Mouse (Mus musculus): ENCODE measurements around the gene Dnase1l3.

Dnase1l3 gene

DNA sequence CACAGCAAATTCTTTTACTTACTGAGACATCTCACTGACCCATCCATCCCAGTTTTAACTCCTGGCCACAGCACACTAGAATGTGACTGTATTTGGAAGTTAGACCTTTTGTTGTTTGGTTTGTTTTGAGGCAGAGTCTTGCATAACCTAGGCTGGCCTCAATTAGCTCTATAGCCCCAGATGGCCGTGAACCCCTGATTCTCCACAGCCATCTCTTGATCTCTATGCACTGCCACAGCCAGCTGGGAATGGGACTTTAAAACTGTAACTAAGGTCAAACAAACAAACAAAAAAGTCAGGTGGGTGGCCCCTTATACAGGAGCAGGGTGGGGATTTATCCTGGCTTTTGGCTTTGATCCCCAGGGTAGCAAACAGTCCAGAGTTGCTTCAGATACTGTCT is 19.7 kb downstream of the Dnase1l3 start:
- DNase-seq, result no peak

DNA sequence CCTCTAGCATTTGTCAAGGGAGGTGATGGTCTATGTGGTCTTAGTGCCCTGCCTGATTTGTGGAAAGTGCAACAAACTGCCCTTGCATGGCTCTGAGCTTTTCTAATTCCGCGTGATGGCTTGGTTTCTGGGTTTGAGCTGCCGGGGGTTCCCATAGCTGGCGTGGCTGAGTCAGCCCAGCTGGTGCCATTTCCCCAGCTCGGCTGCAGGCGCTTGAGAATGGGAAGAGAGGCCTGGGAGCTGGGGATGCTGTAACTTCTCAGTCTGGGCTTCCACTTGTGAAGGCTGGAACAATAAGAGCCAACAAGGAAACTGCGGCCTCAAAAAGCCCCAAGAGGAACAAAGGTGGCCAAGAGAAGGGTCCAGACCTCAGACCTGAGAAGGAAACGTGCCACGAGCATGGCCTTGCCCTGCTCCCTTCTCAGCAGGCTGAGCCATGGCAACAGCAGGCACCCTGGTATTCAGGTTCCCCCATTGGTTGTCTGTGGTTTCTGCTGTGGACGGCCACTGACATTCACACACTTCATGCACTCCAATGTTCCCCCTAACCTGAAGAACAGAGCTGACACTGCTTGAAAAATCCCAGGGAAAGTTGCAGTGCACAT is 22.4 kb downstream of the Dnase1l3 start:
- no peak for DNase-seq

DNA sequence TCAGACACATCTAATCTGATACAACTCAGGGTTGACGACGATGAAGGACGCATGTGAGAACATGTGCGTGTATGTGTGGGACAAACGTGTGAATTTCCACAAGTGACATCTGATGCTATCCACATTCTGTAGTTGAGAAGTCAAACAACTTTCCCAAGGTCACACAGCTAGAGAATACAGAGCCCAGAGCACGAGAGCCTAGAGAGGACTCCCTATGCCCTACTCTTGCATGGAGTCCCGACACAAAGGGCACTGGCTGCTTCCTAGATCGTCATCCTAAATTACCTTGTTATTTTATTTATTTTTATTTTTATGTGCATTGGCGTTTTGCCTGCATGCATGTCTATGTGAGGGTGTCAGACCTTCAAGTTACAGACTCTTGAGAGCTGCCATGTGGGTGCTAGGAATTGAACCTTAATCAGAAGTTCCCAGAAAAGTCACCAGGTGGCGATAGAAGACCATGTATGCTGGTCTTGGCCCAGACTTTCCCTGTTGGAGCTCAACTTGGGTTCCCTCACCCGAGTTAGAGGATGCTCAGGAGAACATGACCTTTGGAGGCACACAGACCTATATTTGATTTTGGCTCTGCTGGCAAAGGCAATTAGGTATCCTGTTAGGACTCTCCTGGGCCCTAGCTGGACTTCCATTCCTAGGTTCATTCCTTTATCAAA is 30.0 kb downstream of the Dnase1l3 start:
- DNase-seq, result peak; percentile 60 to 80

DNA sequence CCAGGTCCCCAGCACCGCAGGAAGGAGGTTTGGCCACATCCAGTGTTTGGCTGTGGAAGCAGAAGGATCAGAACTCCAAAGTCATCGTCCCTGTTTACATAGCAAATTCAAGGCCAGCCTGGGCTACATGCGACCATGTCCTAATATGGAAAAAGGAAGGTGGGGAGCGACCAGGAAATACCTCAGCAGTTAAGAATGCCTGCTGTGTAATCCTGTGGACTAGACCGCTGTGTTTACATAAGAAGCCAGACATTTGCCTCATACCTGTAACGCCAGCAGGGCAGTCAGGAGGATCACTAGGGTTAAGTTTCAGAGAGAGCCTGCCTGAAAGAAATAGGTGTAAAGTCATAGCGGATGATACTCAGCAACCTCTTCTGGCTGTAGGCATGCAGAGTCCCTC is 31.2 kb downstream of the Dnase1l3 start:
- no peak for DNase-seq

DNA sequence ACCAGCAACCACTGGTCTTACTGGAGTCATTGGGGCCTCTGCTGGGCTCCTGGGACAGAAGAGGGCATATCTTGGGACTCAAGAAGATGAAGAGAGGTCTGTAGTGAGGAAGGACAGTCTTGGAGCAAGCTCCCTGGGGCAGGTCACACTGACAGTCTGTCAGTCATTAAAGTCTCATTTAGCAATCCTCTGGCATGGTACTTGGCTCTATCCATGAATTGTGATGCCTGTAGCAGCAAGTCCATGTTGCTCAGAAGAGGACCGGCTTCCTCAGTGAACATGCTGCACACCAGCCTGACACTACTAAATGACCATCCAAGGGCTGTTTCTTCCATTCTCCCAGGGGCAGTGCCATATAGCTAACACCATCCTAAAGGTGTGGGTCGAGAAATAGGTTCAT is 31.7 kb downstream of the Dnase1l3 start:
- DNase-seq, result no peak

DNA sequence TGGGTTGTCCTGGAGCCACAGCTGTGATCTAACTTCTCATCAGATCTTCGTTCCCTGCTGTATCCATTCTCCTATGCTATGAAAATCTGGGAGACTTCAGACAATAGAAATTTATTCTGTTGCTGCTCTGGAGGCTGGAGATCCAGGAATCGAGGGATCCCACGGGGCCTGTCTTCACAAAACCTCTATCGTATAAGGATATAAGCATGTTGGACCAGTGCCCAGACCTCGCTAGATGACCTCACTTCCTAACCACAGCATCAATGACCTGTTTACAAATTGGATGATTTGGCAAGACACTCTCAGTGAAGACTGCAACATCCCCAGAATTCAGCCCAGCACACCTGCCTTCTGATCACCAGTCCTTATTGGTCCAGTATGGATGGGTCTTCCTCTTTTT is 32.7 kb downstream of the Dnase1l3 start:
- DNase-seq, result no peak

DNA sequence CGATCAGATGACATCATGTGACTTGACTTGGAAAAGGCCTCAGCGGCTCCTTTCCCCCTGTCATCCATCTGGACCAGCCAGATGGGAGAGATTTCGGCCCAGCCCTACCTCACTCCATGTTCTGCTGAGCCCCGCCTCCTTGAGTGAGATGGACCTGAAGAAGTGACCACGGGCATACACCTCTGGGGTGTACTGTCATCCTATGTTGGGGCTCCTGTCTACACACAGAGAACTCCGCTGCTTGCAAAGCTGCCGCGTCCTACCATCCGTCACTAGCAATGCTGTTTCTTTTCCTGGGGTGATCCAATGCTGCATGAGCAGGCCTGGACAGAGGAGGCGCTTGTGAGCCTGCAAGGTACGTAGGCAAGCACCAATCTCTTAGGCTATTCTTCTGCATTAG is 33.8 kb downstream of the Dnase1l3 start:
- peak; percentile 55 to 62 for DNase-seq

DNA sequence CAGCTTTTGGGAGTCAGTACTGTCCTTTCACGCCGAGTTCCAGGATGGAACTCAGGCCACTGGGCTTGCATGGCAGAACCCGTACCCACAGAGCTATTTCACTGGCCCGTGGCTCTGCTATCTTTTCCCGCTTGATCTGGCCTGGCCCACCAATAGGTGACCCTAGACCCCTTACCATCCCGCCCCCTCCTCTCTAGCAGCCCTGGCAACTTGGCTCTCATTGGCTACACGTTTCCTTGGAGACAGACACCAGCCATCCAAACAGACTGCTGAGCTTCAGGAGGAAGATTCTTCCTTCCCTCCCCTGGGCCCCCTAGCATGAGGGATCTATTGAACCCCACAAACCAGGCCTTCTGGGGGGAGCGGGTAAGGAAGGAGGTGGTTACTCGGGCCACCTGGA is 37.3 kb downstream of the Dnase1l3 start, which contains the start of gene Gm45521:
Gene Gm45521, plus strand, starts transcription at position 240 of the 400 bp plus-strand sequence.
- no peak for DNase-seq

DNA sequence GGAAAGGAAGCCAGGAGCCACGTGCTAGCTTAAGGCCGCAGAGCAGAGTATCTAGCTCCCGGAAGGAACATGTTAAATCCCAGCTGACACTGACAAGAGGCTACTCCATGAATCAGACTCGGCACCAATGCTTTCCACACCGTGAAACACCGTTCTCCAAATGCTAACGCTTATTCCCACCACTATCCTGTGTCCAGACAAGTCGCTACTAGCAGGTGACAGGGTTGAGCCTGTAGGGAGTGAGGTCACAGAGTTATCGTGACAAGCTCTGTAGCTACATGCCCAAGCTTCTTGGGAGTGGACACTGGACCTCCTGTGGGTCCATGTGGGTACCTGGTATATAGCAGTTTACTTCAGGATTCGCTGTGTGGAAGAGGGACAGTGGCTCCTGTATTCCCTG is 37.9 kb downstream of the Dnase1l3 start:
- no peak for DNase-seq

DNA sequence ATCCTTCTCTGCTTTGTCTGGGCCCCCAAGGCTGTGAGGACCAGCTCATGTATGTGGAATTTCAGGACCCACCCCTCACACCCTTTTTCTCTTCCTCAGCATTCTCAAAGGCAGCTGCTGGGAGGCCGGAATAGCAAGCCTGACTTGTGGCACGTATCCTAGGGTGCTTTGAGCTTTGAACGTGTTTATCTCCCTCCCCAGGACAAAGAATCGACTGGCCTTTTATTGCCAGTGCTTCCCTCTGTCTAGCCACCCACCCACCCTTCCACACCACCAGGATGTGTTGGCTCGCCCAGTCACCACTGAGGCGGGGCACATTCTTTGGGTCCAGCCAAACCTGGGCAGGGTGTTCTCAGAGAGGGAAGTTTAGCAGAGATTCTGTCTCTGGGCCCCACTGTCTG is 40.3 kb downstream of the Dnase1l3 start:
- DNase-seq, result no peak

DNA sequence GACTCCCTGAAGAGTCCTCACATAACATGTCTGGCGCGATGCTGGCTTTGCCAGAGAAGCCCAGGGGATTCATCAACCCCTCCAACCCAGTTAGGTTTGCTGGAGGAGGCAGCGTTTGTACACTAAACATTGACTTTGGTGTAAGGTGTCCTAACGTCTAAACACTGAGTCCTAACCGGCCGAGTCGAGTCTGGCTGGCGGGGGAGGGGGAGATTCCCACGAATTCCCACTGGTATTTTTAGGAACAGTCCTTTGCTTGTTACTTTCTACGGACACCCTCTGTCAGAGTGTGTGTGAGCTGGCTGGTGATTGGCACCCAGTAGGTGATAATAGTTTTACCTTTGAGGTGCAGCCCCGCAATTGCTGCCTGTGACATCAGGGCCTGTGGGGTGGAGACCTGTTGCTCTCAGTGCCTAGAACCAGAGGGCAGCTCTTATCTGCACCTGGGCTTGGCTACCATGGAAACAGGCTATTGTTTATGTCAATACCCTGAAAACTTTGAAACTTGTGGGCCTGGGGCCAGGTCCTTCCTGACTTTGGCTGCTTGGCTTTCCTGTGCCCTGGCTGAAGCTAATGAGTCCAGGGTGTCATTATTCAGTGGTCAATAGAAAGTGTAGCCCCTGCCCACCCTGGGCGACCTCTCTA is 41.6 kb downstream of the Dnase1l3 start:
- no peak for DNase-seq

DNA sequence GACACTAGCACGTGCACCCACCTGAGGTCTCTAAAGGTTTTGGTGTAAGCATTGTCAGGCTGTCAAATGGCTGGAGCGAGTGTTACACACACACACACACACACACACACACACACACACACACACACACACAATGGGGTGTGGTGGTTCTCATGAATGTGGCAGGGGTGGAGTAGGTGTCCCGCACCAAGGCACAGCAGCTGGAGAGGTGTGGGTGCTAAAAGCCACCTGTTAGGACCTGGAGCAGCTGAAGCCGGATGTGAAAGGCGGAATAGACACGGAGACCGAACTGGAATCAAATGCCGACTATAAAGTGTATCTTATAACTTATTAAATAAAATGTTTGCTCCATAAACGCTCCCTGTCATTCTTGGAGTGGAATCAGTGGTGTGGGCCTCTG is 43.1 kb downstream of the Dnase1l3 start:
- DNase-seq, result no peak

DNA sequence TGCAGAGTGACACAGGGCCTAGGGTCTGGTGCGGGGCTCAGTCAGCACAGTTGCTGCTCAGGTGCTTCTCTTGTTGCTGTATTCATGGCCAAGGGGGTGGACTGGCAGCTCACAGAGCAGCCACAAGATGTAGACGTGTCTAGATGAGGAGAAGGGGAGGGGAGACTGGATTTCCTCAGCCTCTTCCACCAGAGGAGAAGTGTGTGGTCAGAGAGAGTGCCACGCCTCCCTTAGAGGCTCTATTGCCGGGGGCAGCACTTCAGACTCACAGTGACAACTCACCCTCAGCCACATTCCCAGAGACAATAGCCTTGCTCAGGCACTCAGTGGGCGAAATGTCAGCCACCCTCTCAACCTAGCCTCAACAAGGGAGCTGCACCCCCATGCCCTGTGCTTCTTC is 49.1 kb downstream of the Dnase1l3 start:
- no peak for DNase-seq

DNA sequence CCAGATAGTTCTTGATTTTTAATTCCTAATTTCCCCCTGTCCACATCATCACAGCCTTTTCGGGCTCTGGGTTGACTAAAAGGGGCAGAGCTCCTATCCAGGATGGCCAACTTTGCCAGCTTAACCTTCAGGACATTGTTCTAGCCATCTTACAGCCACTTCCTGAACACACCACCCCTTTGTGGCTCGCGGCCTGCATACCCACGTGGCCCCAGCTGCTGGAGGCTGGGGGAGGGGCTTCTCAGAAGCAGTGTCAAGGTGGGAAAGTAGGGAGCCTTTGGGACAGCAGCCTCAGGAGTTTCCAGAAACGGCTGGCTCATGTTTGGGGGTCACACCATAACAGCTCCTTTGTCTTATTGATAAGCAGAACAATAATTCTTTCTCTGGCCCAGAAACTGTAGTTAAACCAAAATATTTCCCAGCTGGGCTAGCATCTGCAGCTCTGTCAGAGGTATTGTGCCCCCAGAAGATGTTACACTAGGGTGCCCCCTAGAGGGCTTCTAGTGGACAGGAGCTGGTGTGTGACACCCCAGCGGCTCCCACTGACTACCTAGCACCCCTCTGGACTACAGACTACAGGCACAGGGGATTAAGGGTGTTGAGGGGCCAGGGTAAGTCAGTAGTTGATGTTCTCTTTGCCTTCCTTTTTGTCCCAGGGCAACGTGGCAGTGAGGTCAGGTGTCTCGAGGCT is 49.9 kb downstream of the Dnase1l3 start:
- no peak for DNase-seq

DNA sequence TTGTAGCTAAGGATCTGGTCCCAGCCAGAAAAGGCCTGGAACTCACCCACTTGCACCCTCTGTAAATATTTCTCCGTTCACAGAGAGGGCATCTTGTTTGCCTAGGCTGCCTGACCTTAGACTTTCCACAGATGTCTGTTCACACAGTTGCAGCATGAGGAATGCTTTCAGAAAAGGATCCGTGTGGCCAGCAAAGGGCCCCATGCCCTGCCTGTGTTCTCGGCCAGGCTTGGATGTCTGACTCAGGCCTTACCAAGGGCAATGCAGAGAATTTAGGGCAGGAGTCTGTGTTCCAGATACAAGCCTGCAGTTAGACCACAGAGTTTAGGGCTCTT is 50.6 kb downstream of the Dnase1l3 start:
- DNase-seq, result no peak

DNA sequence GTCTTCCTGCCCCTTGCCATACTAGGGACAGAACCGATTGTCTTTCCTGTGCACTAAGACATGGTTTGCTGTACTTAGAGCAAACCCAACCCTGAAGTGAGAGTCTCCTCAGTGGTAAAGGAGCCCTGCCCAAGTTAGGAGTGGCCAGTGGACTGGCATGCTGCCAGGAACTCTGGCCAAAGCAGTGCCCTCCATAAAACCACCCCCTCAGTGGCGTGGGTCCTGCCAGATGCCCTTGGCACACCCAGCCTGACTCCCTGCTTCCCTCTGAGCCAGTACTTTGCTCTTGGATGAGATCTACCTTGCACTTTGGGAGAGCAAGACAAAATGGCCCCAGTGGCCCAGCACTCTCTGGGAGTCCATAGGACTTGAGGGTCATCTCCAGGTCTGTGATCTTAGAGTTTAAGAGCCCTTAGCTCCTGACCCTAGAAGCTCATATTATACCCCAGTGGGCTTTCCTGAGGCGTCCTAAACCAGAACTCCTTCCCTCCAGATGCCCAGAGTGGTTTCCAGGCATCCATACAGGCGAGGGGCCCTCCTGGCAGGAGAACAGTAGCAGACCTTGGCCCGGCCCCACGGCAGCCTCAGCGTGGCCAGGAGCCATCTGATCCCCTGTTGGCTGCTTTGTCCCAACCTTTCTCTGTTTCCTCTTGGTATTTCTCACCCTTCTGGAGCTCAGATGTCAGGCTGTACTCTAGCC is 51.1 kb downstream of the Dnase1l3 start:
- DNase-seq, result peak; percentile 16 to 29

DNA sequence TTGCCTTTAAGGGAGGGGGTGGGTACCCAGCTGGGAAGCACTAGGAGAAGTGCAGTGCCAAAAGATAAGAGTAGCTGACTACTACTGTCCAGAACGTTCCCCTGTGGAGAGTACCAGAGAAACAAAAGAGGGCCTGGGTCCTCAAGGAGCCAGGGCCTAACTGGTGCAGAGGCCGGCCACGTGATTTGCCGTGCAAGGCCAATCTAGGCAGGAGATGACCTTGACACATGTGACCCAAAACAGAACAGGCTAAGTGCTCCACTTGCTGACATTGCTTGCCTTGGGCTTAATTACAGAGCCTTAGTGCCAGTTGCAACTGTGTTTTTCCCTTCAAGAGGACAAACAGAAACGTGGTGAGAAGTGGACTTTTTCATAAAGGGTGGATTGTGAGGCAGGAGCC is 53.0 kb downstream of the Dnase1l3 start:
- no peak for DNase-seq

DNA sequence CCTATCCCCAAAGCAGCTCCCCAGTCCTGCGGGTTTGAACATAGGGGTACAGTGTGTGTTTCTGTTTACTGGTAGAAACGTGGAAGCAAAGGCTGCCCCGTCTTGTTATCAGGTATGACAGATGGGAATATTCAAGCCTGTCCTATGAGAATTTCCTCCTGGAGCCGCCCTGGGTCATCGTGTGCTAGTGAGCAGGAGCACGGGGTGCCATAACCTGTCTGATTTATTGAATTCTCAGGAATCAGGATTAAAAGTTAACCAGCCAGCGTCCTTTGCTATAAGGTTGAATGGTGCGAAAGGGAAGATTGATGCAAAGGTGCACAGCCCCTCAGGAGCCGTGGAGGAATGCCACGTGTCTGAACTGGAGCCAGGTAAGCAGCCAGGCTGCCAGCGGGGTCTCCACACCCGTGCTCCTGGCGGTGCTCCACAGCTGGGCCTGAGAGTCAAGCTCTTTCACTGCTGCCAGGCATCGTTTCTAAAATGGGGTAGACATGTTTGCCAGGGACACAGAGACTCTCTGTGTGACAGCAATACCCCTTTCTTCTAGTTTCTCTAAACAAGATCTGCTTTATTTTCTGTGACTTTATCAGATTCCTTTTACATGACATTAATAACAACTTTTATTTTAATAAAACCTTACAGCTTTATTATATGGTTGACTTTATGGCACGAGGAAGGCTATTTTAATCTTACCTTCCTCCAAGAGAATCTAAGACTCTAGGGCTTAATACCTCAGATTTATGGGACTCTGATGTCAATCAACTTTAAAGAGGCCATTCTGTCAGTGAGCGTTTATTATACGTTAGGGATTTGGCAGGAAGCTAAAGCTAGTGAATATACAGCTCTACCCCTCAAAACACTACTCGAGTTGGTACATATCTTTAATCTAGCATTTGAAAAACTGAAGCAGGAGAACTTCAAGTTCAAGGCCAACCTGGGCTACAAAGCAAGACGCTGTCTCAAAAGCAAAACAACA is 55.3 kb downstream of the Dnase1l3 start:
- peak; percentile 18 to 19 for DNase-seq

DNA sequence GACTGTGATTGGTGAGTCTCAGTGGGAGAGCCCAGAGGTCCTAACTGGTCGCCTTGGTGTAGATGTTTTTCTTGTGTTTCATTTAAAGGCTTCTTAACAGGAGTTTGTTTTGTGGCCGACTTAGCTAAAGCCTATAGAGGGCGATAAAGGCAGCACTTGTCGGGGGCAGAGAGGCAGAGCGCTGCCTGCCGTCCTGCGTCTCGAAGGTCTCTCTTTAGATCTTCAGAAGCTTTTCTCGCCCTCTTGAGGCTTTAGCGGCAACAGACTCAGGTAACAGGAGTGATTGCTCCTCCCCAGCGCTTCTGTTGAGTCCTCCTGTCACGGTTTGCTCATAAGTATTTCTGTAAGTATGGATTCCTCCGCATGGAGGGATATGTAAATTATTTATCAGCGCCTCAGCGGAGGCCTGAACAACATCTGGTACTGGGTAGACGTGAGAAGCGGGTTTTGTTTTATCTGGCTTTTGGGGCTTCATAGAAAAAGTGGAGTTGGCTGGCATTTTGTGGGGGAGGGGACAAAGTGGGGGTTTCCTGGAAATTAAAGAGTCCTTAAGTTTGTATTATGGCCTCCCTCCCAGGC is 57.2 kb downstream of the Dnase1l3 start:
- peak in 1 of 2 experiments; percentile 14 for DNase-seq

DNA sequence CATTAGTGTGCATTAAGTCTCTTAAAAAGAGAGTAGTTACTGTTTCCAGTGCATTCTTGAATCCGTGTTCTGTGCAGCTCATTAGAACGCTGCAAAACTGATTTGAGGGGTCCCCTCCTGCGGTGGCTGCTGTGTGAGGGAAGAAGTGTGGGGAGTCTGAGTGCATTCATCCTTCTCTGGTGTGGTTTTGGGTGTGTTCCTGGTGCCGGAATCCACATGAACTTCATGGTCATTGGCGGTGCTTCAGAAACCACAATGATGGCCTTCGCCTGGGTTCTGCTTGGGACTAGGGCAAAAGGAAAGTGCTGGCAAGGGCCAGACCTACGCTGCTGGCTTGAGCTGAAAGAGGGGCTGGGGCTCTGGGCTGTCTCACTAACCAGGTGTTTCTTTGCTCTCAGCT is 60.2 kb downstream of the Dnase1l3 start:
- no peak for DNase-seq

DNA sequence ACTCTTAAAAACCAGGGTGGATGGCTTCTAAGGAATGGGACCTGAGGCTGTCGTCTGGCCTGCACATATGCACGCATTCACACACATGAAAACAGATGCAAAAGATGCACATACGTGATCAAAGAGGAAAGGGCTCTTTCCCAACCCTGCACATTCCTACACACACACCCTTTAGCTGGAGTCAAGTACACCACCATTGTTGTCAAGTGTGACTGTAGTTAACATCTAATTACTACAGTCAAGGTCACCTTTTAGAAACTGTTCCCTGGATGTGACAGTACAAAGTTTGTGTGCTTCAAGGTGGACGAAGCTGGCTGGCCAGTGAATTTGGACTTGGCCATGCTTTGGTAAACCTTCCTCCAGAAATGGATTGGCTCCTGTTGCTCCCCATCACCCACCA is 62.2 kb downstream of the Dnase1l3 start:
- DNase-seq, result no peak

DNA sequence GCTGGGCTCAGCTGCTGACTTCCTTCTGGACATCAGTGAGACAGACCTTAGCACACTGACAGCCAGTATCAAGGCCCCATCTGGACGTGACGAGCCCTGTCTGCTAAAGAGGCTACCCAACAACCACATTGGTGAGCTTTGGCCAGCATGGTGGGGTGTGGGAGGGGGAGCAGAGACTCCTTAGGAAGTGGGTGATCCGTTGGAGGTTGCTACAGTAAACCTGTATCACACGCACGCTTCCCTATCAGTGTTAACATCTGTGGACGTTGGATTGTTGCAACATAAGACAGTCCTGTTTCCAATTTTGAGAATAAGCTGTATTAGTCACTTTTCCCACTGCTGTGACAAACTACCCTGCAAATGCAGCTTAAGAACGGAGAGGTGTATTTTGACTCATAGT is 65.3 kb downstream of the Dnase1l3 start:
- DNase-seq, result no peak
